10 mouse cellular contexts compared by ENCODE assay signal in genomic region chr2:166143871-166144270, GRCm38 (mm10). TPM values are rescaled to one million over a fixed set of nuclear protein-coding genes. Genes with fewer than 3 reads are reported as not detected.
DNase-seq lines count a peak whose midpoint lies in the region; ATAC-seq and TF ChIP-seq lines count a peak whose summit lies in the region.
"Had no signal": no experiment of that assay in that cellular context is flagged by ENCODE, and none has a peak within 500 bp of the region (broad histone marks: within the 10 kb centered on the region; RNA-seq: fewer than 3 reads in every experiment).

No protein-coding gene starts in this region.

- H3K4me1 ChIP-seq in intestine, postnatal 0 days (replicated peaks; ENCODE audit: control insufficient read depth, insufficient read depth, low read length), result peaks cover 26% of the 10 kb centered on the region
- H3K4me1 ChIP-seq in intestine, embryonic 15.5 days (replicated peaks), result peaks cover 61% of the 10 kb centered on the region
- peaks cover 30 to 71% of the 10 kb centered on the region in 2 experiments for H3K4me1 ChIP-seq in ES-E14 (ENCODE audit: control insufficient read depth in 2 of 2, insufficient read depth in 2 of 2, low read length in 2 of 2, poor library complexity in 1 of 2)
- peaks cover 9% of the 10 kb centered on the region for H3K4me1 ChIP-seq in embryonic facial prominence, embryonic 11.5 days (ENCODE audit: control insufficient read depth, insufficient read depth, low read length)
- H3K4me1 ChIP-seq in limb, embryonic 13.5 days, result peaks cover 81% of the 10 kb centered on the region

- peak overlapping the region; percentile 15; the same call in 1 of the 2 replicates for H3K27ac ChIP-seq in intestine, postnatal 0 days (ENCODE audit: low read depth, low read length)
- no peak overlapping the region for H3K27ac ChIP-seq in intestine, embryonic 15.5 days
- H3K27ac ChIP-seq in ES-E14 (ENCODE audit: insufficient read depth, low read depth, low read length, poor library complexity, severe bottlenecking), result peak overlapping the region; percentile 20; the same call in 1 of the 2 replicates
- peak overlapping the region; percentile 15; the same call in 1 of the 2 replicates for H3K27ac ChIP-seq in embryonic facial prominence, embryonic 11.5 days (replicated peaks; ENCODE audit: low read depth, low read length)
- H3K27ac ChIP-seq in limb, embryonic 13.5 days, result peak overlapping the region; percentile 96

- WGBS in intestine, postnatal 0 days, result 87% methylated on average over 5 of the region's 5 CpGs
- 81% methylated on average over 5 of the region's 5 CpGs for WGBS in intestine, embryonic 15.5 days
- WGBS in embryonic facial prominence, embryonic 11.5 days, result 75% methylated on average over 5 of the region's 5 CpGs
- WGBS in limb, embryonic 13.5 days, result 70% methylated on average over 5 of the region's 5 CpGs

- H3K36me3 ChIP-seq in intestine, postnatal 0 days (ENCODE audit: control insufficient read depth, insufficient read depth), result peaks cover 7% of the 10 kb centered on the region; the same call in 1 of the 2 replicates
- no peaks in the 10 kb centered on the region for H3K36me3 ChIP-seq in intestine, embryonic 15.5 days
- peaks cover 10% of the 10 kb centered on the region; the same call in 1 of the 2 replicates for H3K36me3 ChIP-seq in ES-E14 (ENCODE audit: control insufficient read depth, insufficient read depth, low read length, poor library complexity, severe bottlenecking)
- H3K36me3 ChIP-seq in embryonic facial prominence, embryonic 11.5 days (replicated peaks; ENCODE audit: control insufficient read depth, insufficient read depth, low read depth, low read length), result no peaks in the 10 kb centered on the region; the same call in 1 of the 2 replicates
- peaks cover 29% of the 10 kb centered on the region for H3K36me3 ChIP-seq in limb, embryonic 13.5 days
- H3K36me3 ChIP-seq: midbrain, embryonic 12.5 days had no signal

- no peaks in the 10 kb centered on the region for H3K9me3 ChIP-seq in intestine, postnatal 0 days (ENCODE audit: control insufficient read depth)
- no peaks in the 10 kb centered on the region for H3K9me3 ChIP-seq in intestine, embryonic 15.5 days
- H3K9me3 ChIP-seq in ES-E14 (ENCODE audit: control insufficient read depth, insufficient read depth, low read depth, low read length), result no peaks in the 10 kb centered on the region
- no peaks in the 10 kb centered on the region for H3K9me3 ChIP-seq in embryonic facial prominence, embryonic 11.5 days (replicated peaks; ENCODE audit: control insufficient read depth, low read length)
- H3K9me3 ChIP-seq in limb, embryonic 13.5 days, result no peaks in the 10 kb centered on the region
- H3K9me3 ChIP-seq: midbrain, embryonic 12.5 days had no signal

- no peak overlapping the region for H3K4me3 ChIP-seq in intestine, postnatal 0 days (ENCODE audit: low read depth, low read length)
- no peak overlapping the region for H3K4me3 ChIP-seq in intestine, embryonic 15.5 days (replicated peaks)
- H3K4me3 ChIP-seq in ES-E14 (ENCODE audit: insufficient read depth in 1 of 2, low read depth in 1 of 2, low read length in 2 of 2, poor library complexity in 1 of 2, severe bottlenecking in 1 of 2), result peak overlapping the region; percentile 24 to 29; a peak in 3 of 4 replicates
- H3K4me3 ChIP-seq in embryonic facial prominence, embryonic 11.5 days (ENCODE audit: low read depth, low read length), result no peak overlapping the region
- H3K4me3 ChIP-seq in limb, embryonic 13.5 days, result no peak overlapping the region
- H3K4me3 ChIP-seq: midbrain, embryonic 12.5 days had no signal

- DNase-seq in ES-E14 (ENCODE audit: low read depth, low spot score), result no peak
- DNase-seq in embryonic facial prominence, embryonic 11.5 days (ENCODE audit: low spot score), result no peak
- no peak for DNase-seq in T-cell, adult 2 months (ENCODE audit: low spot score)
- DNase-seq: liver, postnatal 0 days; thymus, postnatal 25 days had no signal

- in situ Hi-C loops in ES-E14 (cut with MboI; ENCODE audit: low sequenced_read_pairs in 2 of 2, unreplicated experiment in 2 of 2), result no loop called here

- no peak for TF ChIP-seq CTCF in intestine, postnatal 0 days (IDR thresholded peaks at IDR 0.05; ENCODE audit: low read depth)

- H3K4me2 ChIP-seq in intestine, postnatal 0 days (replicated peaks; ENCODE audit: low read depth), result no peak overlapping the region
- H3K4me2 ChIP-seq in intestine, embryonic 15.5 days (replicated peaks), result no peak overlapping the region
- H3K4me2 ChIP-seq in embryonic facial prominence, embryonic 11.5 days (ENCODE audit: low read depth, low read length), result no peak overlapping the region
- 0 out of 2 replicates have a peak overlapping the region, but pooled peaks have one; percentile 4 for H3K4me2 ChIP-seq in limb, embryonic 13.5 days (replicated peaks)
- H3K4me2 ChIP-seq: midbrain, embryonic 12.5 days had no signal

- no peak overlapping the region for H3K9ac ChIP-seq in intestine, postnatal 0 days (ENCODE audit: low read depth, low read length)
- H3K9ac ChIP-seq in intestine, embryonic 15.5 days, result no peak overlapping the region
- H3K9ac ChIP-seq in ES-E14 (ENCODE audit: insufficient read depth, low read depth, low read length, poor library complexity, severe bottlenecking), result peak overlapping the region; percentile 9; the same call in 1 of the 2 replicates
- no peak overlapping the region for H3K9ac ChIP-seq in embryonic facial prominence, embryonic 11.5 days (replicated peaks; ENCODE audit: low read length)
- 0 out of 2 replicates have a peak overlapping the region, but pooled peaks have one; percentile 39 for H3K9ac ChIP-seq in limb, embryonic 13.5 days
- H3K9ac ChIP-seq: liver, postnatal 0 days; midbrain, embryonic 12.5 days had no signal

- ATAC-seq in intestine, postnatal 0 days, result no peak
- ATAC-seq in intestine, embryonic 15.5 days, result no peak
- no peak for ATAC-seq in embryonic facial prominence, embryonic 11.5 days (replicated peaks; ENCODE audit: insufficient number of reproducible peaks, low FRiP score, low TSS enrichment, low read depth)
- ATAC-seq in limb, embryonic 13.5 days (ENCODE audit: low FRiP score, low read depth), result no peak
- ATAC-seq in granulocyte monocyte progenitor cell, adult 5-6 weeks (replicated peaks; ENCODE audit: poor library complexity, severe bottlenecking), result no peak
- ATAC-seq: liver, postnatal 0 days had no signal

- no peaks in the 10 kb centered on the region for H3K27me3 ChIP-seq in intestine, postnatal 0 days (replicated peaks; ENCODE audit: control insufficient read depth, insufficient read depth, low read length)
- H3K27me3 ChIP-seq in intestine, embryonic 15.5 days (replicated peaks), result no peaks in the 10 kb centered on the region
- H3K27me3 ChIP-seq in embryonic facial prominence, embryonic 11.5 days (ENCODE audit: control insufficient read depth, insufficient read depth, low read length), result no peaks in the 10 kb centered on the region; the same call in 1 of the 2 replicates
- no peaks in the 10 kb centered on the region for H3K27me3 ChIP-seq in limb, embryonic 13.5 days

TF ChIP-seq in ES-E14, 5 proteins besides CTCF, POLR2A, EP300 and RAD21:
- TF ChIP-seq MAFK (IDR thresholded peaks at IDR 0.05; ENCODE audit: insufficient read depth, low read depth, low read length) (no peak), ZC3H11A (IDR thresholded peaks at IDR 0.05; ENCODE audit: borderline replicate concordance, low read depth, low read length) (no peak), ZNF384 (IDR thresholded peaks at IDR 0.05; ENCODE audit: low read depth, low read length) (no peak), HCFC1 (IDR thresholded peaks at IDR 0.05; ENCODE audit: borderline replicate concordance, insufficient read depth, low read length) (no peak), CHD2 (IDR thresholded peaks at IDR 0.05; ENCODE audit: low read depth, low read length) (no peak)

RNA-seq across cellular contexts. Expression of gene Sulf2, which starts 11.6 kb away (rescaled TPM):
- polyA plus RNA-seq in intestine, postnatal 0 days (2015; fragmentation: Nextera tagmentation; extraction: Ambion mirVana), result 66.0 and 66.4 TPM in 2 replicates
- 100 and 106 TPM in 2 replicates for polyA plus RNA-seq in intestine, embryonic 15.5 days (2015; fragmentation: Nextera tagmentation; extraction: Ambion mirVana)
- total RNA-seq in ES-E14 (2012; rRNA removed), result 102 and 164 TPM in 2 replicates
- 166 and 168 TPM in 2 replicates for polyA plus RNA-seq in embryonic facial prominence, embryonic 11.5 days (2014; fragmentation: Nextera tagmentation; extraction: Ambion mirVana)
- 171 and 181 TPM in 2 replicates for polyA plus RNA-seq in limb, embryonic 13.5 days (2015; fragmentation: Nextera tagmentation; extraction: Ambion mirVana)
- total RNA-seq in granulocyte monocyte progenitor cell, adult 5-6 weeks (2014; fragmentation: Nextera tagmentation), result 0.26 and 1.1 TPM in 2 replicates
- total RNA-seq in granulocyte monocyte progenitor cell, adult 5-6 weeks (2017), result 0.78 and 1.9 TPM in 2 replicates

Comparison
In these comparisons a context has a peak if more than half of its experiments do, and no peak if none do; other contexts are left out.
1. H3K4me3 ChIP-seq: peak in ES-E14 (2 of 2); none in intestine, postnatal 0 days (single experiment), intestine, embryonic 15.5 days (single experiment), embryonic facial prominence, embryonic 11.5 days (single experiment) and limb, embryonic 13.5 days (single experiment).
2. H3K9ac ChIP-seq: peak in ES-E14 (single experiment) and limb, embryonic 13.5 days (single experiment); none in intestine, postnatal 0 days (single experiment), intestine, embryonic 15.5 days (single experiment) and embryonic facial prominence, embryonic 11.5 days (single experiment).